Mouse (Mus musculus): ENCODE measurements at regions not wholly inside any gene's neighbourhood (a gene's known extent, or its start where the extent isn't known, plus 50 kb on each side); places are given as distances from the start of the nearest gene placed in this dataset.
A peak's percentile ranks its signal among the peaks of the same experiment; 100 is the strongest.
"Not testable (repeated sequence)": the region's sequence is repeated elsewhere in the genome, so short reads cannot be mapped to it uniquely, and the experiment has no call there.

GRCm38 (mm10) chr2:40149186-40149585 is 922.9 kb upstream of the Ppp6c start:
- TF ChIP-seq CTCF (conservative IDR thresholded peaks at IDR 0.05): peak; percentile 68
- no peak overlapping the region for H3K4me3 ChIP-seq
- DNase-seq (ENCODE audit: low spot score in 2 of 2): no peak
- no peak overlapping the region for H3K27ac ChIP-seq

GRCm38 (mm10) chr2:40127615-40128014 is 901.4 kb upstream of the Ppp6c start:
- DNase-seq (ENCODE audit: low spot score in 2 of 2); H3K27ac ChIP-seq: not testable (repeated sequence)
- peak overlapping the region; percentile 36; the same call in 1 of the 2 replicates for H3K4me3 ChIP-seq

- TF ChIP-seq CTCF (conservative IDR thresholded peaks at IDR 0.05): no peak
- no peak for DNase-seq (ENCODE audit: low spot score in 2 of 2)
- no peak overlapping the region for H3K27ac ChIP-seq
- H3K4me3 ChIP-seq: no peak overlapping the region
Observed at GRCm38 (mm10) chr2:40119176-40119575, 892.9 kb upstream of the Ppp6c start.

GRCm38 (mm10) chr2:40114435-40114834 is 888.2 kb upstream of the Ppp6c start:
- DNase-seq (ENCODE audit: low spot score in 2 of 2): no peak
- no peak overlapping the region for H3K27ac ChIP-seq
- no peak for TF ChIP-seq CTCF (conservative IDR thresholded peaks at IDR 0.05)
- no peak overlapping the region for H3K4me3 ChIP-seq
